Mouse (Mus musculus): Measurements from ENCODE around the gene Tmc3.

DNA sequence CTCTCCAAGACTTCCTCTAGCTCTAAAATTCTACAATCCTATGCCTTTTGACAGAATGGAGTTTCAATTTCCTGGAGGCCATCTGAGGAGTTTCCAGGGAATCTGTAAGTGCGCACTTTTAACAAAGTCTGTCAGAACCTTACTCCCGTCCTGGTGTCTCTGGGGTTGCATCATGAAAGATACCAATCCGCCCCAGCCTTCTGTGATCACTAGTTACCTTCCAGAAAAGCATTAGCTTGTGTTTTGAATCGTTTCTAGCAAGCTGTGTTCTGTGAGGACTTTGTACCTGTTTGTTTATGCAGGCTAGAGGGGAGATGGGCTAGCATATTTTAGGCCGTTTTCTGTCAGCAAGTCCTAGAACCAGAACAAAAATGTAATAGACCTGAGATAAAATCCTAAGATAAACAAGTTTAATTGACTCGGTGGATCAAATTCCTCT, 48.0 kb downstream of the Tmc3 start:
- no peak for TF ChIP-seq POLR2A (IDR thresholded peaks at IDR 0.05; ENCODE audit: borderline replicate concordance, low read depth, low read length)
- TF ChIP-seq CTCF (IDR thresholded peaks at IDR 0.05; ENCODE audit: low read depth, low read length): no peak

All from bone marrow macrophage, adult 2 months (primary cell).